Mouse (Mus musculus): ENCODE measurements around the gene Pde2a.
"Not testable (repeated sequence)": the region's sequence is repeated elsewhere in the genome, so short reads cannot be mapped to it uniquely, and the experiment has no call there.

Gene Pde2a

DNA sequence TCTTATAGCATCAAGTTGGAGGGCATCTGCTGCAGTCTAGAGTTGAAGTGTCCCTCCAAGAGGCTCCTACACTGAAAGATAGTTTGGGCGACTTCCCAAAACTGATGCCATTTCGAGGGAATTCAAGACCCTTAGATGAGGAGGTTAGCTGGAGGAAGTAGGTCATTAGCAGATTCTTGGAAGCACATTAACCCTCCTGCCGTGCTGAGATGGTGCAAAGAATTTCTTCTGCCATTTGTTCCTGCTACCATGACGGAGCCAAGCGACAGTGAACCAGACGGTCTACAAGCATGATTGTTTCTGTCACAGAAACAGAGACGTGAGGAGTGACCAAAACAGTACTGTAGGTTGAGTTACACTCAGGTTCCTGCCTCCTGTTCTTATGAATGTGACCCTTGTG lies 105.0 kb downstream of the Pde2a start:
- DNase-seq = no peak

DNA sequence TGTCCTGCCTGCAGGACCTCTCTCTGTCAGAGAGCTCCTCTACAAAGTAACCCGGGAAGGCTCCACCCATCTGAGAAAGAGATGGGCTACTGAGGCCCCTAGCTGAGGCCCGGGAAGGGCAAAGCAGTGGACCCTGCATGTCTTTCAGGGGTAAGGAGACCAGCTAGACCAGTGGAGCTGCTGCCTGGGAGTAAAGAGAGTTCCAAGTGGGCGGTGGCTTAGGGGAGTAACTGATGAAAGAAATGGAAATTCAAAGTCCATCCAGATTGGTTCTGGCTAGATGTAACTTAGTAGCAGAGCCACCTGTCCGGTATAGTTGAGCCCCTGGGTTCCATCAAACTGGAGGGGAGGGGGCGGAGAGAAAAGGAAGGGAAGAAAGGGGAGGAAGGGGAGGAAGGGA lies 112.9 kb downstream of the Pde2a start:
- no peak for DNase-seq

DNA sequence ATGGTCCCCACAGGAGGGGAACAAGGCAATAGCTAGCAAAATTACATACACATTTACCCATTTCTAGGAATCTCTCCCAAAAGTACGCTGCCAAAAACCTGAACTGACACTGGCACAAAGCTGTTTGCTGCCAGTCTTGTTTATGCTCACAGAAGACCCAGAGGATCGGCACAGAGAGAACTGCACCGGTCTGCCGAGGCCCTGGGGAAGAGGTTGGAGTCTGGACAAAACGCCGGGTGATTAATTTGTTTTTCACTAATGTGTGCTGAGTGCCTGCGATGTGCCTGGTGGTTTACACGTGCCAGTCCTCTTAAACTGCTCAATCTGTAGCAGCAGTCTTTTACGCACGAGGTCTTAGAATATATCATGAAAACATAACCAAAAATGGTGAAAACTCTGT lies 113.6 kb downstream of the Pde2a start:
- no peak for DNase-seq

DNA sequence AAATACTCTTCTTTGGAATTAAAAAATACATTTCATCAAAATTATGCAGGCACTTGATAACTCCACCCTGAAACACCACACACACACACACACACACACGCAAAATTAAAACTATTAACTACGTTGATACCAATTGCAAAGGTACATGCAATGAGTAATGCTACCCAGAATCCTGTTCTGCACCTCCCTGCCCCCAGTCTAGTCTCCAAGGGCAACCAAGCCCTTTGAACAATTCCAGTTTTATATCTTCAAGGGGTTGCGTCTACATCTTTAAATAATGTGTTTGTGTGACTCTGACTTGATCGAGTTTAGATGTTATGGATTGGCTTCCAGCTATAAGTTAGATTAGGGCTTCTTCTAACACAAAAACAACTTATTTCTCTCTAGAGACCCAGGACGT lies 114.0 kb downstream of the Pde2a start:
- DNase-seq = no peak

DNA sequence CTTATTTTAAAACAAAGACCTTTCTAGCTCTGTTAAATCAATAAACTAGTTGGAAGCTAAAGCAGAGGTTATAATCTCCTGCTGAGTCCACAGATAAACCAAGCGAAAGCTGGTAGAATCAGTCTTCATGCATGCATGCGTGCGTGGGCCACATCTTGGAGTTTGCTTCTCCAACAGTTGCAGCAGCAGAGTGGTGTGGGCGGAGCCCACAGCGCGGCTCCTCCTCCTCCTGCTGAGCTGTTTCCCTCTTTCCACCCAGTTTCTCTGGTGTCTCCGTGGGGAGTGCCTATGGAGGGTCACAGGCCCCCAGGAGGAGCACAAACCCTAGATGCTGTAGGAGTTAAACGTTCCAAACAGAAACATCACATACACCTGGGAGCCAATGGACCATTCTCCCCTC lies 116.0 kb downstream of the Pde2a start:
- no peak for DNase-seq

DNA sequence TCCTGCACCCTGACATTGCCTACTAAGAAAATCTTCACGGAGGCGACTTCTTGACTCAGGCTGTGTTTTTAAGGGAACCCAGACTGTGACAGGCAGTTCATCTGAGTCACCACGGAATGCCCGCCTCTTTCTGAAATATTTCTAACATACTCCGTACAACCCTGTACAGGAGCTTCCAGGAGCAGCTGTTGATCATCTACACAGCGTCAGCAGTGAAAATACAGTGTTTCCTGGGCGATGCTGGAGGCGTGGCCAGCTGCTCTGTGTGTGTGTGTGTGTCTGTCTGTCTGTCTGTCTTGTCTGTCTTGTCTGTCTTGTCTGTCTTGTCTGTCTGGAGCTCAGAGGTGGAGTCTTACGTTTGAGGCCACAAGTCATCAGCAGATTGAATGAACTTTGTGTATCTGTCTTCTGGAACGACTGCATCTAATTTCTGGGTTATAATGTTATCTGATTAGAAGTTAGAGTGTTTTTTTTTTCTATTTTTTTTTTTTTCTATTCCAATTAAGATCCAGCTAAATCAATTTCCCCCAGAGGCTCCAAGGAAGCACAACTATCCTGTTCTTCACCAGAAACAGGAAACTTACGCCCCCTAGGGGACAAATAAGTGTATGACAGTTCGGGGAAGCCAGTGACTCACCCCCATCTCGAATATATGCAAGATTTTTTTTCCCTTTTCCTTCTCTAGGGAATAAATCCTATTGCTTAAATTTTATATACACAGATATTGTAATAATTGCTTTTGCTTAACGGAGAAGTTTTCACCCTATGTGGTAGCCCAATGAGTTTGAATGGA lies 116.8 kb downstream of the Pde2a start:
- DNase-seq = peak; percentile 56

DNA sequence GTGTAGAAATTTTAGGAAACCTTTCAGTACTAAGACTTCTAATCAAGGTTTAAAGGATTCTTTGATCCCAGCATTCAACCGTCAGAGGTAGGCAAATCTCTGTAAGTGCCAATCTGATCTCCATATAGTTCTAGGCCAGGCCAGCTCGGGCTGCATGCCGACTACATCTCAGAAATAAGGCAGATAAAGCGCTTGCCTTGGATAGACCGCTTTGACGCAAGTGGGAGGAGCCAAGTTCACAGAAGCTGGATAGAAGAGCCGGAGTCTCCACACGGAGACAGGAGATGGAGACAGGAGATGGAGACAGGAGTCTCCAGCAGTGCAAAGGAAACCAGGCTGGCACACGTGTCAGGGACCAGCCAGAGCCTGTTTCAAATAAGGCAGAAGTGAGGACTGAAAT lies 118.3 kb downstream of the Pde2a start:
- DNase-seq = no peak

DNA sequence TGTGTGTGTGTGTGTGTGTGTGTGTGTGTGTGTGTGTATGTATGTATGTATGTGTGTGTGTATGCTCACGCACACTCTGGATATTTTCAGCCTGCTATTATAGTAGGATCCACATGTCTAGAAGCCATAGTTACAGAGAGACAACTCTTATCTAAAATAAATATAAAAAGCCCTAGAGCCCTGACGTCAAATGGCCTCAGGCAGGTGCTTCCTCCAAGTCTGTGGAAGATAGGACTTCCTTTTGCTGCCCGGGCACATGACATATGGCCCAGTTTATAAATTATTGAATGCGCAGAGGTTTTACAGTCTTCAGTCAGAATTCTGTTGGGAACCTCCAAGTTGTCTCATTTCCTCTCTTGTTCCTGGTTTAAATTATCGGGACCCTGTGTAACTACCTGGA lies 119.2 kb downstream of the Pde2a start:
- no peak for DNase-seq

DNA sequence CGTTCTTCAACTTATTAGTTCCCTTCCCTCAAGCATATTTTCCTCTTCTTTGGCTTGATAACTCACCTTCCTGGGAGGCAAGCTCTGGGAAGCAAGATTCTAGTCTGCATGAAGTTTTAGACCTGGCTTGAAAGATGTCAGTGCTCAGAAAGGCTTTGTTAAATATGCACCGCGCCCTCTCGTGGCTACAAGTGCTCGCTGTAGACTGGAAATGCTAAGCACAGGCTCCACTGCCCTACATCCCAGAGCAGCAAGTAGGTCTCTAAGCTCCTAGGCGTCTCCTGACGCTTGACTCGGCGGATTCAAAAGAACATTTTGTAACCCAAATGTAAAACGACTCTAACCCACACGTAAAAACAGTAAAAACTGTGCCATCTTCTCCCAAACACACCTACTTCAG lies 119.6 kb downstream of the Pde2a start:
- DNase-seq = peak; percentile 72

DNA sequence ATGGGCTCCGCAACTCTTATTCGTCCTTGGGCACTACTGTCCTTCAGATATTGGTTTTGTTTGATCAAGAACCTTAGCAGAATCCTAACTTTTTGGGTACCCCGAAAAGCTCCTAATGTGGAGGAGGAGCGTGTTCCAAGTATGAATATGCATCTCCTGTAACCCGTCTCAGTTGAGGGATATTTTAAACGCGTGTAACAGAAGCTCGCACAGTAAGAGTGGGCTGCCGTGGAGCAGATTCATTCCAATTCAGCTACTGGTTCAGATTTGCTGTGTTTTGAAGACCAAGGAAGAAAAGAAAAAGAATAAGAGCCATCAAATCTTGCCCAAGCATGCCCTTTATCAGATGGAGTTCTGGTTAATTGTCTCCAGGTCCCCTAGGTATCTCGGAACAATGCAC lies 120.2 kb downstream of the Pde2a start:
- DNase-seq = no peak

DNA sequence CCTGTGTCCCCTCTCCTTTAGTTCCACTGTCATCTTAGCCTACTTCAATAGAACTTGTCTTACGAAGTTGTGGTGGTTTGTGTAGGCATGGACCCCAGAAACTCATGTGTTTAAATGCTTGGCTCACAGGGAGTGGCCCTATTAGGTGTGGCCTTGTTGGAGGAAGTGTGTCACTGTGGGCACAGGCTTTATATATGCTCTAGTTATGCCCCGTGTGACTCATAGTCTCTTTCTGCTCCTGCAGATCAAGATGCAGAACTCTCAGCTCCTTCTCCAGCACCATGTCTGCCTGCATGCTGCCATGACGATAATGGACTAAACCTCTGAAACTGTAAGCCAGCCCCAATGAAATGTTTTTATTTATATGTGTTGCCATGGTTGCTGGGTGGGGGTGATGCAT lies 126.2 kb downstream of the Pde2a start:
- DNase-seq = no peak

DNA sequence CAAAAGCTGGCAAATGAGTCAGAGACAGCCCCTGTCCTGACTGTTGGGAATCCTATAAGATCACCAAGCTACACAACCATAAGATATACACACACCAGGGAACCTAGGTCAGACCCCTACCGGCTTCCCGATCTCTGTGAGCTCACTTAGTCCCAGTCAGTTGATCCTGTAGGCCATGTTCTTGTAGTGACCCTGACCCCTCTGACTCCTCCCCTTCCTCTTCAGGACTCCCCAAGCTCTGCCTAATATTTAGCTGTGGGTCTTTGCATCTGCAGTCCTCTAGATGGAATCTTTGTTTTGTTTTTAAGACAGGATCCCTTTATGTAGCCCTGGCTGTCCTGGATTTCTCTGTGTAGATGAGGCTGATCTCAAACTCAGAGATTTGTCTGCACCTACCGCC lies 127.8 kb downstream of the Pde2a start:
- no peak for DNase-seq

DNA sequence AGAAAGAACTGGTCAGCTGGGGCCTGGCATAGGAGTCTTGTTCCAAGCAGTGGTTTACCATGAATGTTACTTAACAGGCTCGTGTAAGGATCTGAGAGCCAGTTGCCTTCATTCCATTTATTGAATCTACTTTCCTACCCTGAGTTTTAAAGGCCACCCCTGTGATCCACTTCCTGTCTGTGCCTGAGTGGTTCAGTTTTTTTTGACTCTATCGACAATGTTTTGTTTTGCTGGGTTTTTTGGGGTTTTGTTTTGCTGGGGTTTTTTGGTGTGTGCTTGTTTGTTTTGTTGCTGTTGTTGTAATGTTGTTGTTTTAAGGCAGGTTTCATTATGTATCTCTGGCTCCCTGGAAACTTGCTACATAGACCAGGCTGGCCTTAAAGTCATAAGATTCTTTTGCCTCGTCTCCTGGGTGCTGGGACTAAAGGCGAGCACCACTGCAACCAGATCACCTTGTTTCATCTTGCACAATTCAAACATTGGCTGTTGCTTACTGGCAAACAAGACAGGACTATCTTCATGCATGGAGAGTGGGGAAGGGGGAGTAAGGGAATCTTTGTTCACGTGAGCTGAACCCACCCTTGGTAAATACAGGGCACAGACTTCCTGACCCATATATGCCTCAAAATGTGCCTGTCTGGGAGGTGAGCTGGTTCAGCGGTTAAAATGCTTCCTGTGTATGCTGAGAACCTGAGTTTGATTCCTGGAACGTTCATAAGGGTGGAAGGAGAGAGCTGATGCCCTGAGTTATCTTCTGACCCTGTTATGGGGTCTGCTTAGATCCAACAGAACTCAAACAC lies 129.4 kb downstream of the Pde2a start:
- no peak for DNase-seq

DNA sequence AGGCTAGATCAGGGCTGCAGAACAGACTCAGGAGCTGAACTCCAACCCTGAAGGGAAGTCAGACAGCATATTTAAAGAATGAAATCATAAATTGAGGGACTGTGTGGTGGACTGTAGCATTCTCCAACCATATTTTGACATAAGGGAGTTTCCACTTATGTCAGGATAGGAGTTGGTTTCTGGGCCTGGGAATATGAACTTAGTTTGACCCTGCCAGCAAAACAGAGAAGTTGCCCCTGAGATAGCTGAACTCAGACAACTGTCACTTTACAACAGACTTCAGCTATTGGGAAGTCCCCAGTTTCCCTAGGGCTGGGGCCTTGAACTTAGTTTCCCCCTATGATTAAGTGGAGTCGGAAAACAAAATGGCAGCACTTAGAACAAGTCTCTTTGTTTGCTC lies 130.0 kb downstream of the Pde2a start:
- no peak for DNase-seq

DNA sequence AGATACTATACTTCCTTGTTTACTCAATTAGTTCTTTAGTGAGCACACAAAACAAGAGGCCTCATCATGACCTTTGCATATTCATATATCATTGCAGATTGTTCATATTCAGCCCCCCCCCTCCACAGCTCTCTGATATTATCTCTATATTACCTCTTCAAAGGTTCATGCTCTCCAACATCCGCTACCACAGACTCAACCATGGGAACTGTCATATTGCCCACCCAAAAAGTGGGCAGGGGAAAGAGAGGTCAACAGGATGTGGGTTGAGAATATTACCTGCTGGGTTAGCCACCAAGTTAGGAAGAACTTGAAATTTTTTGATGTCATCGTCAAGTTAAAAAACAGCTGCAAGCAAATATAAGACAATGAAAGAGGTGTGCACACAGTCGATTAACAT lies 134.0 kb downstream of the Pde2a start:
- DNase-seq = not testable (repeated sequence)

DNA sequence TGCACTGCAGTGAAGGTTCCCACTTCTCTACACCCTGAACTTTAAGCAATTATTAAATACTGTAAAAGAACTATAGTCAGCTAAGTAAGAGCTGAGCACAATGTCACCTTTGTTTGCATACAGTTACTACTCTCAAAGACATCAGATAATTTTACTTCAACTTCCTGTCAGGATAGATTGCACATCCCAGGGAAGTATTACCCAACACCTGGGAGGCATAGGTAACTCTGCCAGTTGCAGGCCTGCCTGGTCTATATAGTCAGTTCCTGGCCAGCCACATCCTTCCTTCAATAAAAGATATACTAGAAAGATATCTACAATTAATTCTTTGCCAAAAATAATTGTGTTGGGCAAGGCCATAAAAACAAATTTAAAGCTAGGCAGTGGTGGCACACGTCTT lies 135.9 kb downstream of the Pde2a start:
- DNase-seq = no peak

DNA sequence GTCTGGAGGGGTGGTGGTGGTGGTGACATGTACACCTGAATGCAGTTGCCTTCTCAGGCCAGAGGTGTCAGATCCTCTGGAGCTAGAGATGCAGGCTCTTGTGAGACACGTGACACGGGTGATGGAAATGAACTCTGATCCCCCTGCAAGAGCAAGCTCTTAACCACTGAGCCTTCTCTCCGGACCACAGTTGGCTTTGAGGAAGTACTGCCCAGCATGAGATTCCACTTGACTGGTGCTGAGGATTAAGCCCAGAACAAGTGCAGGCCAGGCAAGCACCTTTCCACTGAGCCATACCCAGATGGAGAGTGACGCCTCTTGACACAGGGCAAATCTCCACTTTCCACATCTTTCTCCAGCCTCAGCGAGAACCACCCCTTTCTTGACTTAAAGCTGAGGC lies 137.9 kb downstream of the Pde2a start:
- peak; percentile 14 for DNase-seq

All from lung, postnatal 10 days (tissue).